Mouse (Mus musculus): ENCODE data around the gene Myo9a. TPM values are rescaled to one million over a fixed set of nuclear protein-coding genes. Genes with fewer than 3 reads are reported as not detected.

Myo9a gene
- polyA plus RNA-seq (2012; fragmentation: generic; extraction: Trizol), result 1 to 10 TPM in 1 of 2 experiments, under 1 TPM in 1; 0.07 to 1.1 TPM

GRCm38 (mm10) chr9:59750267-59751065, at the start of gene Myo9a, which contains the start of gene Senp8:
TSS of gene Myo9a (plus strand) at chr9:59750896.
TSS of gene Senp8 (minus strand) at chr9:59750710.

GRCm38 (mm10) chr9:59960559-59960958, 209.9 kb downstream of the Myo9a start, which contains the start of gene Nr2e3:
TSS of gene Nr2e3 (minus strand) at chr9:59960659.

Other genes with a start within 250 kb of the Myo9a start
- gene Hexa, start 211.4 kb upstream of the Myo9a start, polyA plus RNA-seq (2012; fragmentation: generic; extraction: Trizol), result 100 to 1,000 TPM in 1 of 2 experiments, 10 to 100 TPM in 1; 66.9 to 161 TPM
- gene Tmem202, start 211.0 kb upstream of the Myo9a start, polyA plus RNA-seq (2012; fragmentation: generic; extraction: Trizol), result 1 to 10 TPM in 1 of 2 experiments, under 1 TPM in 1; 0.53 to 1.6 TPM
- under 1 TPM in 1 of 2 experiments, not detected in 1; 0.02 TPM for gene Celf6, start 173.0 kb upstream of the Myo9a start, polyA plus RNA-seq (2012; fragmentation: generic; extraction: Trizol)
- 10 to 100 TPM in 1 of 2 experiments, 1 to 10 TPM in 1; 3.0 to 13.3 TPM for gene Parp6, start 133.6 kb upstream of the Myo9a start, polyA plus RNA-seq (2012; fragmentation: generic; extraction: Trizol)
- 1,000 to 10,000 TPM; 1,007 to 3,243 TPM for gene Pkm, start 94.5 kb upstream of the Myo9a start, polyA plus RNA-seq (2012; fragmentation: generic; extraction: Trizol)
- gene Gramd2, start 70.8 kb upstream of the Myo9a start, polyA plus RNA-seq (2012; fragmentation: generic; extraction: Trizol), result 1 to 10 TPM in 1 of 2 experiments, under 1 TPM in 1; 0.61 to 1.6 TPM
- gene Senp8, start 186 bp upstream of the Myo9a start, polyA plus RNA-seq (2012; fragmentation: generic; extraction: Trizol), result 1 to 10 TPM in 1 of 2 experiments, under 1 TPM in 1; 0.27 to 2.0 TPM
- not detected for gene Nr2e3, start 209.8 kb downstream of the Myo9a start, polyA plus RNA-seq (2012; fragmentation: generic; extraction: Trizol)

All from C3H10T1/2 (cell line).